Mouse (Mus musculus) cortical plate, adult 2 months (tissue): ENCODE results near the gene Samd4b.

ENCODE experiments used
- CTCF ChIP-seq: fragments of 200-500 bp; IDR thresholded peaks from 2 replicates; pipeline ENCODE4 v1.5.1; 2011; ENCODE audit warnings: mild to moderate bottlenecking, control low read depth, low read length; ENCODE audit not compliant: insufficient read depth; ENCODE audit errors: extremely low read depth
- POLR2A ChIP-seq: fragments of 200-500 bp; IDR thresholded peaks from 2 replicates; pipeline ENCODE4 v1.6.1; 2011; ENCODE audit warnings: mild to moderate bottlenecking, low read length, control low read depth; ENCODE audit not compliant: insufficient read depth; ENCODE audit errors: extremely low read depth

GRCm38 (mm10) chr7:28578543-28579053 lies 19.3 kb downstream of the Samd4b start:
- TF ChIP-seq CTCF: no peak
- TF ChIP-seq POLR2A: no peak
